Mouse (Mus musculus) cortical plate, adult 2 months (tissue): ENCODE results near the gene Polr3e.
"Not testable (repeated sequence)": the region's sequence is repeated elsewhere in the genome, so short reads cannot be mapped to it uniquely, and the experiment has no call there.

Experiments used
- CTCF ChIP-seq: fragments of 200-500 bp; IDR thresholded peaks from 2 replicates; pipeline ENCODE4 v1.5.1; 2011; ENCODE audit warnings: mild to moderate bottlenecking, control low read depth, low read length; ENCODE audit not compliant: insufficient read depth; ENCODE audit errors: extremely low read depth
- POLR2A ChIP-seq: fragments of 200-500 bp; IDR thresholded peaks from 2 replicates; pipeline ENCODE4 v1.6.1; 2011; ENCODE audit warnings: mild to moderate bottlenecking, low read length, control low read depth; ENCODE audit not compliant: insufficient read depth; ENCODE audit errors: extremely low read depth

GRCm38 (mm10) chr7:120911268-120911667 is 6.3 kb upstream of the Polr3e start:
- TF ChIP-seq POLR2A, CTCF: not testable (repeated sequence)
